Mouse (Mus musculus) hindbrain, embryonic 16.5 days (tissue): ENCODE measurements around the gene Slc8a3. TPM values are rescaled to one million over a fixed set of nuclear protein-coding genes. Genes with fewer than 3 reads are reported as not detected.

ENCODE experiments used
- ATAC-seq: fragments of 200-750 bp; cut with Nextera tagmentation; 2 replicates; pipeline ENCODE4 v1.8.0; 2017; ENCODE audit warnings: moderate TSS enrichment, moderate library complexity
- H3K27ac ChIP-seq: fragments of 300-500 bp; sonication (generic); 2 replicates; pipeline ENCODE4 v1.5.1; 2014; ENCODE audit warnings: low read depth, mild to moderate bottlenecking, control low read depth, low read length, moderate library complexity
- H3K27me3 ChIP-seq: fragments of 300-500 bp; sonication (generic); replicated peaks from 2 replicates; pipeline ENCODE4 v1.6.1; 2014; ENCODE audit warnings: low read length; ENCODE audit not compliant: control insufficient read depth, insufficient read depth
- H3K36me3 ChIP-seq: fragments of 300-500 bp; sonication (generic); 2 replicates; pipeline ENCODE4 v1.6.1; 2014; ENCODE audit warnings: mild to moderate bottlenecking, low read length, moderate library complexity, mixed read lengths; ENCODE audit not compliant: control insufficient read depth, insufficient read depth
- H3K4me1 ChIP-seq: fragments of 300-500 bp; sonication (generic); 2 replicates; pipeline ENCODE4 v1.6.1; 2014; ENCODE audit warnings: low read depth, low read length; ENCODE audit not compliant: control insufficient read depth, insufficient read depth
- H3K4me2 ChIP-seq: fragments of 300-500 bp; sonication (generic); 2 replicates; pipeline ENCODE4 v1.6.1; 2014; ENCODE audit warnings: mild to moderate bottlenecking, low read length, control low read depth, moderate library complexity
- H3K4me3 ChIP-seq: fragments of 300-500 bp; sonication (generic); 2 replicates; pipeline ENCODE4 v1.5.1; 2014; ENCODE audit warnings: mild to moderate bottlenecking, low read length, control low read depth, moderate library complexity
- H3K9ac ChIP-seq: fragments of 300-500 bp; sonication (generic); 2 replicates; pipeline ENCODE4 v1.6.1; 2014; ENCODE audit warnings: low read depth, mild to moderate bottlenecking, control low read depth, low read length, moderate library complexity
- H3K9me3 ChIP-seq: fragments of 300-500 bp; sonication (generic); 2 replicates; pipeline ENCODE4 v1.6.1; 2014; ENCODE audit warnings: mild to moderate bottlenecking, low read length, moderate library complexity; ENCODE audit not compliant: control insufficient read depth
- WGBS: fragments of 180-500 bp; shearing (Covaris S2); extraction: QIAGEN DNeasy Blood & Tissue Kit; methylation state at CpG from one replicate; pipeline ENCODE4 v1.1.7; 2014; 5-methylcytosine and 5-hydroxymethylcytosine counted together
- polyA plus RNA-seq: library from polyadenylated mRNA; unstranded; fragments of >200 nt; fragmentation: Nextera tagmentation; extraction: Ambion mirVana; gene quantifications from 2 replicates; pipeline ENCODE4 v1.2.1, GENCODE M21; 2015

Slc8a3 gene
- polyA plus RNA-seq, 1 experiment from 2014 or later, result 11.2 TPM

GRCm38 (mm10) chr12:81244954-81245353 is 88.0 kb downstream of the Slc8a3 start:
- no peaks in the 10 kb centered on the region; the same call in 1 of the 2 replicates for H3K4me1 ChIP-seq
- H3K4me2 ChIP-seq, result no peak overlapping the region
- H3K9me3 ChIP-seq, result no peaks in the 10 kb centered on the region
- no peak for ATAC-seq
- H3K9ac ChIP-seq, result no peak overlapping the region
- 69% methylated on average over 7 of the region's 7 CpGs for WGBS
- no peak overlapping the region for H3K4me3 ChIP-seq
- no peaks in the 10 kb centered on the region for H3K27me3 ChIP-seq
- no peak overlapping the region for H3K27ac ChIP-seq
- H3K36me3 ChIP-seq, result no peaks in the 10 kb centered on the region

DNA sequence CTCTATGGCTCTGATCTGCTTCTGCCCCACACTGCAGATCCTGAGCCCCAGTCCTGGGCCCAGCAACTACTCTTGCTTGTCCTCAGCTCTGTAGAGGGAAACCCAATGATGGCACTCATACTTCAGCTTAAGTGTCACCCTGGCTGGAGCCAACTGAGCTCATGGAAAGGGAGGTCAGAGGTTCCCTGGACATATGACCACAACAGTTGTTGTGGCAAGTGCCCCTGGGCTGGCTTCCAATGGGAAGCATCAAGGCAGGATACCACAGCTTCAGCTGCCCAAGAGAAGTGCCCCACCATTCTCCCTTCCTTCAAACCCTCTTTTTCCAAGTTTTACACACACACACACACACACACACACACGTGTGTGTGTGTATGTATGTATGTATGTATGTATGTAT is 88.5 kb downstream of the Slc8a3 start:
- WGBS, result 62% methylated on average over 1 of the region's 1 CpGs
- Histone ChIP-seq H3K4me1 (no peaks in the 10 kb centered on the region; the same call in 1 of the 2 replicates), H3K4me3 (no peak overlapping the region), H3K27me3 (no peaks in the 10 kb centered on the region), H3K4me2 (no peak overlapping the region), H3K9me3 (no peaks in the 10 kb centered on the region), H3K27ac (no peak overlapping the region), H3K36me3 (no peaks in the 10 kb centered on the region), H3K9ac (no peak overlapping the region)
- ATAC-seq, result no peak

- ATAC-seq, result no peak
- H3K4me3 ChIP-seq, result no peak overlapping the region
- no peak overlapping the region for H3K27ac ChIP-seq
- no peaks in the 10 kb centered on the region for H3K9me3 ChIP-seq
- no peaks in the 10 kb centered on the region for H3K36me3 ChIP-seq
- WGBS, result 83% methylated on average over 2 of the region's 2 CpGs
- H3K27me3 ChIP-seq, result no peaks in the 10 kb centered on the region
- H3K4me2 ChIP-seq, result no peak overlapping the region
- no peak overlapping the region for H3K9ac ChIP-seq
- no peaks in the 10 kb centered on the region; the same call in 1 of the 2 replicates for H3K4me1 ChIP-seq
Measured at GRCm38 (mm10) chr12:81241676-81242075, 91.3 kb downstream of the Slc8a3 start.

DNA sequence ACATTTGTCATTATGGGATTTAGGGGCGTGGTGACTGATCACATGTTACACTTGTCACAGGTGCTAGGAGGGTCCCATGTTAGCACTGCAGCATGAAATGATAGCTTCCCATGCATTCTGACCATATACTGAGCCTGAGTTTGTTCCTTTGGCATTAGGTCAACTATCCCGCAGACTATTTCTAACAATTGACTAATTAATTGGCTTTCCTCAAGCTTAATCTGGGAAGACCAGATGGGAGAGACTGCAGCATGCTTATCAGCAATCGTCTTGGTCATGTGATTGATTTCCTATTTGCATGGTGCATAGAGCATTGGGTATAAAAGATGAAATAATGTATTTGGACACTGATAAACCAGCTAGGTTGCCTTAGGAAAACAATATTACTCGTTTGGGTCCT is 91.9 kb downstream of the Slc8a3 start:
- Histone ChIP-seq H3K4me1 (no peaks in the 10 kb centered on the region; the same call in 1 of the 2 replicates), H3K36me3 (no peaks in the 10 kb centered on the region), H3K9me3 (no peaks in the 10 kb centered on the region), H3K4me2 (no peak overlapping the region), H3K9ac (no peak overlapping the region), H3K4me3 (no peak overlapping the region), H3K27ac (no peak overlapping the region), H3K27me3 (no peaks in the 10 kb centered on the region)
- WGBS, result 78% methylated on average over 4 of the region's 4 CpGs
- no peak for ATAC-seq

DNA sequence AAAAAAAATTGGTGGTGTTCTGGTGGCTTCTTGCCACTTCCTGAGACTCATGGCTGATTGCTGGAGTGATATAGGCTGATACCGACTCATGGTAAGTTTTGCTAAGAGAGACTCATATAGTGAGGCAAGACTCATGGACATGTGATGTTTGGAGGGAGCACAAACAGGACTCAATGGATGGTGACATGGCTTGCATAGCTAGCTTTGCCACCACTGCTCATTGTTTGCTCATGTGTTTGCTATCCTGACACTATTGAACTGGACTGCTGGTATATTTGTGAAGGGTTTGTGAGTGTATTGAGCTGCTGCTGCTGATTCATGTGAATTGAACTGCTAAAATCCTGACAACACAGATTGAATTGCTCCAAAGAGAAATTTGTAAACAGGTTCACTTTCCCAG is 95.8 kb downstream of the Slc8a3 start:
- Histone ChIP-seq H3K4me3 (no peak overlapping the region), H3K27ac (no peak overlapping the region), H3K4me1 (no peaks in the 10 kb centered on the region), H3K4me2 (no peak overlapping the region), H3K9ac (no peak overlapping the region), H3K9me3 (no peaks in the 10 kb centered on the region), H3K36me3 (no peaks in the 10 kb centered on the region), H3K27me3 (no peaks in the 10 kb centered on the region)
- WGBS, result 100% methylated on average over 1 of the region's 1 CpGs
- no peak for ATAC-seq

GRCm38 (mm10) chr12:81235456-81236330 is 97.3 kb downstream of the Slc8a3 start:
- Histone ChIP-seq H3K27ac (no peak overlapping the region), H3K36me3 (no peaks in the 10 kb centered on the region)
- ATAC-seq, result no peak

GRCm38 (mm10) chr12:81233746-81234380 is 99.1 kb downstream of the Slc8a3 start:
- no peaks in the 10 kb centered on the region for H3K27me3 ChIP-seq
- no peak overlapping the region for H3K27ac ChIP-seq
- H3K4me2 ChIP-seq, result no peak overlapping the region
- no peak for ATAC-seq
- no peaks in the 10 kb centered on the region for H3K4me1 ChIP-seq
- no peaks in the 10 kb centered on the region for H3K9me3 ChIP-seq
- no peak overlapping the region for H3K9ac ChIP-seq
- no peak overlapping the region for H3K4me3 ChIP-seq
- no peaks in the 10 kb centered on the region for H3K36me3 ChIP-seq
- 84% methylated on average over 1 of the region's 1 CpGs for WGBS

More at GRCm38 (mm10) chr12:81235456-81236330, 97.3 kb downstream of the Slc8a3 start:
- Histone ChIP-seq H3K4me2 (no peak overlapping the region), H3K27me3 (no peaks in the 10 kb centered on the region), H3K4me3 (no peak overlapping the region), H3K4me1 (no peaks in the 10 kb centered on the region), H3K9me3 (no peaks in the 10 kb centered on the region), H3K9ac (no peak overlapping the region)
- 85% methylated on average over 9 of the region's 10 CpGs for WGBS

GRCm38 (mm10) chr12:81227767-81228460 is 105.1 kb downstream of the Slc8a3 start:
- H3K27me3 ChIP-seq, result no peaks in the 10 kb centered on the region
- H3K9ac ChIP-seq, result no peak overlapping the region
- H3K27ac ChIP-seq, result no peak overlapping the region
- H3K4me3 ChIP-seq, result no peak overlapping the region
- no peak overlapping the region for H3K4me2 ChIP-seq
- no peaks in the 10 kb centered on the region for H3K36me3 ChIP-seq
- WGBS, result 46% methylated on average over 5 of the region's 5 CpGs
- H3K4me1 ChIP-seq, result peaks cover 15% of the 10 kb centered on the region
- H3K9me3 ChIP-seq, result no peaks in the 10 kb centered on the region
- ATAC-seq, result peak; percentile 83

- ATAC-seq, result no peak
- no peaks in the 10 kb centered on the region for H3K9me3 ChIP-seq
- no peak overlapping the region for H3K4me2 ChIP-seq
- peak overlapping the region; percentile 40 for H3K27ac ChIP-seq
- H3K36me3 ChIP-seq, result no peaks in the 10 kb centered on the region
- no peak overlapping the region for H3K4me3 ChIP-seq
- 41% methylated on average over 3 of the region's 3 CpGs for WGBS
- peaks cover 15% of the 10 kb centered on the region for H3K4me1 ChIP-seq
- H3K9ac ChIP-seq, result no peak overlapping the region
- H3K27me3 ChIP-seq, result no peaks in the 10 kb centered on the region
Measured at GRCm38 (mm10) chr12:81226590-81226989, 106.4 kb downstream of the Slc8a3 start.
